Mouse (Mus musculus): ENCODE measurements around the gene Nr2c2ap. TPM values are rescaled to one million over a fixed set of nuclear protein-coding genes. Genes with fewer than 3 reads are reported as not detected.
A peak's percentile ranks its signal among the peaks of the same experiment; 100 is the strongest.

Nr2c2ap gene
- polyA plus RNA-seq, 1 experiment from 2014 or later: 25.5 TPM

GRCm38 (mm10) chr8:70092786-70093185 lies 38.3 kb upstream of the Nr2c2ap start:
- H3K9me3 ChIP-seq (ENCODE audit: control insufficient read depth, low read length): no peaks in the 10 kb centered on the region
- peaks cover 31% of the 10 kb centered on the region for H3K27me3 ChIP-seq (ENCODE audit: control insufficient read depth, insufficient read depth, low read length)
- H3K9ac ChIP-seq (ENCODE audit: low read depth, low read length): no peak overlapping the region
- H3K4me1 ChIP-seq (ENCODE audit: control insufficient read depth, insufficient read depth, low read length): peaks cover 5% of the 10 kb centered on the region; the same call in 1 of the 2 replicates
- H3K27ac ChIP-seq (ENCODE audit: low read depth, low read length): no peak overlapping the region
- ATAC-seq (ENCODE audit: low FRiP score, low TSS enrichment): no peak
- H3K4me3 ChIP-seq (ENCODE audit: low read length): no peak overlapping the region
- no peak overlapping the region for H3K4me2 ChIP-seq (replicated peaks; ENCODE audit: low read depth, low read length)
- WGBS: 56% methylated on average over 8 of the region's 8 CpGs
- no peaks in the 10 kb centered on the region for H3K36me3 ChIP-seq (ENCODE audit: control insufficient read depth, insufficient read depth, low read length)

GRCm38 (mm10) chr8:70099276-70099675 lies 31.9 kb upstream of the Nr2c2ap start:
- 81% methylated on average over 8 of the region's 8 CpGs for WGBS
- no peak overlapping the region for H3K4me2 ChIP-seq (replicated peaks; ENCODE audit: low read depth, low read length)

DNA sequence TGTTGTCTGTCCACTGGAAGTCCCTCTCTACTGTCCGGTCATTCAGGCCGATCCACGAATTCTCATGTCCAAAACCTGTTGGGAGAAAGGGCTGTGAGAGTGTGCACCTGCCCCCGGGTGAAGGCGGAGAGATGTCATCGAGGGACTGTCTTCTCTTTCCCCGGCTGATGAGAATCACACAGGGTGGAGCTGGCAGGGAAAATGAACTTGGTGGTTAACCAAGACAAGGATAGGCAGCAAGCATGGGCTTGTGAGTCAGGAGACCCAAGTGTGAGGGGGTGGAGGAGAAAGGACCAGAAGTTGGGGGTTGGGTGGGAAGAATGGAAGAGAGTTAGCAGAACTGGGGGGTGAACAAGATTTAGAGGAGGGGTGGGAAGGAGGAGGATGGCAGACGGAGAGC lies 30.9 kb upstream of the Nr2c2ap start:
- Histone ChIP-seq H3K36me3 (ENCODE audit: control insufficient read depth, insufficient read depth, low read length) (no peaks in the 10 kb centered on the region), H3K27ac (ENCODE audit: low read depth, low read length) (no peak overlapping the region), H3K4me2 (replicated peaks; ENCODE audit: low read depth, low read length) (no peak overlapping the region), H3K9me3 (ENCODE audit: control insufficient read depth, low read length) (no peaks in the 10 kb centered on the region), H3K4me1 (ENCODE audit: control insufficient read depth, insufficient read depth, low read length) (no peaks in the 10 kb centered on the region), H3K9ac (ENCODE audit: low read depth, low read length) (no peak overlapping the region), H3K4me3 (ENCODE audit: low read length) (no peak overlapping the region), H3K27me3 (ENCODE audit: control insufficient read depth, insufficient read depth, low read length) (no peaks in the 10 kb centered on the region)
- 81% methylated on average over 8 of the region's 8 CpGs for WGBS
- ATAC-seq (ENCODE audit: low FRiP score, low TSS enrichment): no peak

More at GRCm38 (mm10) chr8:70099276-70099675, 31.9 kb upstream of the Nr2c2ap start:
- Histone ChIP-seq H3K9ac (ENCODE audit: low read depth, low read length) (no peak overlapping the region), H3K4me3 (ENCODE audit: low read length) (no peak overlapping the region), H3K4me1 (ENCODE audit: control insufficient read depth, insufficient read depth, low read length) (no peaks in the 10 kb centered on the region), H3K36me3 (ENCODE audit: control insufficient read depth, insufficient read depth, low read length) (no peaks in the 10 kb centered on the region), H3K9me3 (ENCODE audit: control insufficient read depth, low read length) (no peaks in the 10 kb centered on the region), H3K27ac (ENCODE audit: low read depth, low read length) (no peak overlapping the region), H3K27me3 (ENCODE audit: control insufficient read depth, insufficient read depth, low read length) (no peaks in the 10 kb centered on the region)
- ATAC-seq (ENCODE audit: low FRiP score, low TSS enrichment): no peak

DNA sequence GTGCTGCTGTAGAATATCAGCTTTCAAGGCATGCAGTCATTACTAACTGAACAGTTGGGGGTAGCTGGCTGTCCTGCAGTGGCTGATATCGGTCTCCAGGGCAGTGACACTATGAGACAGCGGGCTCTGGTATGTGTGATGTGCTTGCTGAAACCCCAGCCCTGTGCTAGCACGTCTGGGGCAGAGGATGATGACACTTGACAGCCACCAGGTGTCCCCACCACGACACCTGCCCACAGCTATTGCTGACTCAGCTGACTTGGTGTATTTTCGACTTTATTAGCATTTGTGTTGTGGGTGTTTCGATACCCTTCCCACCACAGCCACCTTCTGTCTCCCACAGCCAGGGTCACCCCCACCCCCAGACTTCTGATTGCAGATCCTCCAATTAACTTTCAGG lies 26.6 kb upstream of the Nr2c2ap start:
- Histone ChIP-seq H3K4me3 (ENCODE audit: low read length) (no peak overlapping the region), H3K4me1 (ENCODE audit: control insufficient read depth, insufficient read depth, low read length) (no peaks in the 10 kb centered on the region)

GRCm38 (mm10) chr8:70104922-70105321 lies 26.2 kb upstream of the Nr2c2ap start:
- WGBS: 81% methylated on average over 7 of the region's 7 CpGs
- no peak overlapping the region for H3K27ac ChIP-seq (ENCODE audit: low read depth, low read length)
- peaks cover 7% of the 10 kb centered on the region for H3K27me3 ChIP-seq (ENCODE audit: control insufficient read depth, insufficient read depth, low read length)
- no peaks in the 10 kb centered on the region for H3K36me3 ChIP-seq (ENCODE audit: control insufficient read depth, insufficient read depth, low read length)
- H3K9ac ChIP-seq (ENCODE audit: low read depth, low read length): no peak overlapping the region
- H3K4me2 ChIP-seq (replicated peaks; ENCODE audit: low read depth, low read length): no peak overlapping the region
- H3K4me3 ChIP-seq (ENCODE audit: low read length): no peak overlapping the region
- H3K9me3 ChIP-seq (ENCODE audit: control insufficient read depth, low read length): no peaks in the 10 kb centered on the region
- ATAC-seq (ENCODE audit: low FRiP score, low TSS enrichment): no peak
- H3K4me1 ChIP-seq (ENCODE audit: control insufficient read depth, insufficient read depth, low read length): no peaks in the 10 kb centered on the region

More for the DNA sequence above, 26.6 kb upstream of the Nr2c2ap start:
- no peaks in the 10 kb centered on the region for H3K36me3 ChIP-seq (ENCODE audit: control insufficient read depth, insufficient read depth, low read length)
- no peak overlapping the region for H3K9ac ChIP-seq (ENCODE audit: low read depth, low read length)
- peak; percentile 74; the same call in 1 of the 2 replicates for ATAC-seq (ENCODE audit: low FRiP score, low TSS enrichment)
- H3K27me3 ChIP-seq (ENCODE audit: control insufficient read depth, insufficient read depth, low read length): 0 out of 2 replicates have a peak, but pooled peaks cover 6% of the 10 kb centered on the region
- no peak overlapping the region for H3K4me2 ChIP-seq (replicated peaks; ENCODE audit: low read depth, low read length)
- H3K27ac ChIP-seq (ENCODE audit: low read depth, low read length): no peak overlapping the region
- 13% methylated on average over 6 of the region's 6 CpGs for WGBS
- no peaks in the 10 kb centered on the region for H3K9me3 ChIP-seq (ENCODE audit: control insufficient read depth, low read length)

- Histone ChIP-seq H3K27me3 (ENCODE audit: control insufficient read depth, insufficient read depth, low read length) (peaks cover 60% of the 10 kb centered on the region), H3K4me3 (ENCODE audit: low read length) (no peak overlapping the region), H3K4me1 (ENCODE audit: control insufficient read depth, insufficient read depth, low read length) (no peaks in the 10 kb centered on the region), H3K9me3 (ENCODE audit: control insufficient read depth, low read length) (no peaks in the 10 kb centered on the region), H3K36me3 (ENCODE audit: control insufficient read depth, insufficient read depth, low read length) (no peaks in the 10 kb centered on the region), H3K4me2 (replicated peaks; ENCODE audit: low read depth, low read length) (no peak overlapping the region), H3K27ac (ENCODE audit: low read depth, low read length) (no peak overlapping the region), H3K9ac (ENCODE audit: low read depth, low read length) (no peak overlapping the region)
- ATAC-seq (ENCODE audit: low FRiP score, low TSS enrichment): no peak
- WGBS: 84% methylated on average over 2 of the region's 2 CpGs
These were observed 20.7 kb upstream of the Nr2c2ap start for GRCm38 (mm10) chr8:70110451-70110850.

GRCm38 (mm10) chr8:70111192-70111795 lies 19.8 kb upstream of the Nr2c2ap start:
- H3K4me1 ChIP-seq (ENCODE audit: control insufficient read depth, insufficient read depth, low read length): no peaks in the 10 kb centered on the region

GRCm38 (mm10) chr8:70112401-70113016 lies 18.6 kb upstream of the Nr2c2ap start:
- Histone ChIP-seq H3K36me3 (ENCODE audit: control insufficient read depth, insufficient read depth, low read length) (no peaks in the 10 kb centered on the region), H3K4me2 (replicated peaks; ENCODE audit: low read depth, low read length) (no peak overlapping the region), H3K9ac (ENCODE audit: low read depth, low read length) (no peak overlapping the region), H3K4me3 (ENCODE audit: low read length) (peak overlapping the region; percentile 3; the same call in 1 of the 2 replicates), H3K27ac (ENCODE audit: low read depth, low read length) (no peak overlapping the region), H3K9me3 (ENCODE audit: control insufficient read depth, low read length) (no peaks in the 10 kb centered on the region), H3K4me1 (ENCODE audit: control insufficient read depth, insufficient read depth, low read length) (no peaks in the 10 kb centered on the region), H3K27me3 (ENCODE audit: control insufficient read depth, insufficient read depth, low read length) (peaks cover 69% of the 10 kb centered on the region)
- 8% methylated on average over 43 of the region's 43 CpGs for WGBS
- no peak for ATAC-seq (ENCODE audit: low FRiP score, low TSS enrichment)

More at GRCm38 (mm10) chr8:70111192-70111795, 19.8 kb upstream of the Nr2c2ap start:
- H3K4me3 ChIP-seq (ENCODE audit: low read length): no peak overlapping the region
- H3K27me3 ChIP-seq (ENCODE audit: control insufficient read depth, insufficient read depth, low read length): peaks cover 63% of the 10 kb centered on the region
- no peaks in the 10 kb centered on the region for H3K9me3 ChIP-seq (ENCODE audit: control insufficient read depth, low read length)
- H3K36me3 ChIP-seq (ENCODE audit: control insufficient read depth, insufficient read depth, low read length): no peaks in the 10 kb centered on the region
- WGBS: 54% methylated on average over 23 of the region's 23 CpGs
- no peak overlapping the region for H3K4me2 ChIP-seq (replicated peaks; ENCODE audit: low read depth, low read length)
- no peak for ATAC-seq (ENCODE audit: low FRiP score, low TSS enrichment)
- H3K27ac ChIP-seq (ENCODE audit: low read depth, low read length): no peak overlapping the region
- no peak overlapping the region for H3K9ac ChIP-seq (ENCODE audit: low read depth, low read length)

- no peaks in the 10 kb centered on the region for H3K4me1 ChIP-seq (ENCODE audit: control insufficient read depth, insufficient read depth, low read length)
- peaks cover 82% of the 10 kb centered on the region for H3K27me3 ChIP-seq (ENCODE audit: control insufficient read depth, insufficient read depth, low read length)
- H3K9ac ChIP-seq (ENCODE audit: low read depth, low read length): no peak overlapping the region
- 21% methylated on average over 6 of the region's 6 CpGs for WGBS
- no peak for ATAC-seq (ENCODE audit: low FRiP score, low TSS enrichment)
- no peak overlapping the region for H3K27ac ChIP-seq (ENCODE audit: low read depth, low read length)
- no peaks in the 10 kb centered on the region for H3K36me3 ChIP-seq (ENCODE audit: control insufficient read depth, insufficient read depth, low read length)
- no peak overlapping the region for H3K4me3 ChIP-seq (ENCODE audit: low read length)
- no peak overlapping the region for H3K4me2 ChIP-seq (replicated peaks; ENCODE audit: low read depth, low read length)
- H3K9me3 ChIP-seq (ENCODE audit: control insufficient read depth, low read length): no peaks in the 10 kb centered on the region
These were observed 16.6 kb upstream of the Nr2c2ap start for GRCm38 (mm10) chr8:70114488-70114887.

Data from kidney, embryonic 14.5 days (tissue).